Mouse (Mus musculus) limb, embryonic 12.5 days (tissue): Measurements from ENCODE around the gene Bub3. TPM values are rescaled to one million over a fixed set of nuclear protein-coding genes. Genes with fewer than 3 reads are reported as not detected.
A peak's percentile ranks its signal among the peaks of the same experiment; 100 is the strongest.

Source experiments
- ATAC-seq: fragments of 200-750 bp; cut with Nextera tagmentation; 2 replicates; pipeline ENCODE4 v1.8.0; 2017; ENCODE audit warnings: low read depth, moderate TSS enrichment; ENCODE audit not compliant: insufficient number of reproducible peaks, insufficient read depth, low FRiP score, low TSS enrichment
- H3K27ac ChIP-seq: fragments of 300-500 bp; sonication (generic); 2 replicates; pipeline ENCODE4 v1.5.1; 2016; ENCODE audit warnings: mild to moderate bottlenecking, moderate library complexity
- H3K27me3 ChIP-seq: fragments of 300-500 bp; sonication (generic); 2 replicates; pipeline ENCODE4 v1.6.1; 2016; ENCODE audit warnings: mild to moderate bottlenecking, moderate library complexity
- H3K36me3 ChIP-seq: fragments of 300-500 bp; sonication (generic); 2 replicates; pipeline ENCODE4 v1.6.1; 2016; ENCODE audit warnings: mild to moderate bottlenecking, moderate library complexity
- H3K4me1 ChIP-seq: fragments of 300-500 bp; sonication (generic); replicated peaks from 2 replicates; pipeline ENCODE4 v1.6.1; 2016
- H3K4me2 ChIP-seq: fragments of 300-500 bp; sonication (generic); 2 replicates; pipeline ENCODE4 v1.6.1; 2016; ENCODE audit warnings: mild to moderate bottlenecking, moderate library complexity
- H3K4me3 ChIP-seq: fragments of 300-500 bp; sonication (generic); replicated peaks from 2 replicates; pipeline ENCODE4 v1.5.1; 2016; ENCODE audit warnings: mild to moderate bottlenecking
- H3K9ac ChIP-seq: fragments of 300-500 bp; sonication (generic); replicated peaks from 2 replicates; pipeline ENCODE4 v1.6.1; 2016; ENCODE audit warnings: mild to moderate bottlenecking, moderate library complexity
- H3K9me3 ChIP-seq: fragments of 300-500 bp; sonication (generic); 2 replicates; pipeline ENCODE4 v1.6.1; 2016; ENCODE audit warnings: mild to moderate bottlenecking, moderate library complexity
- WGBS: fragments of 180-500 bp; shearing (Covaris S2); methylation state at CpG from one replicate; pipeline ENCODE4 v1.1.7; 2016; 5-methylcytosine and 5-hydroxymethylcytosine counted together
- polyA plus RNA-seq: library from polyadenylated mRNA; unstranded; fragments of >200 nt; fragmentation: Nextera tagmentation; extraction: Ambion mirVana; gene quantifications from 2 replicates; pipeline ENCODE4 v1.2.1, GENCODE M21; 2016

Gene Bub3
- polyA plus RNA-seq, 1 experiment from 2014 or later, result 258 TPM

- no peak overlapping the region for H3K4me3 ChIP-seq
These were observed 48.0 kb downstream of the Bub3 start for GRCm38 (mm10) chr7:131608049-131608448.

GRCm38 (mm10) chr7:131609677-131610076 is 49.7 kb downstream of the Bub3 start:
- Histone ChIP-seq H3K27ac (no peak overlapping the region), H3K27me3 (peaks cover 3% of the 10 kb centered on the region; the same call in 1 of the 2 replicates), H3K4me1 (no peaks in the 10 kb centered on the region), H3K4me3 (no peak overlapping the region), H3K36me3 (no peaks in the 10 kb centered on the region), H3K4me2 (no peak overlapping the region), H3K9me3 (no peaks in the 10 kb centered on the region), H3K9ac (no peak overlapping the region)
- WGBS, result 21% methylated on average over 7 of the region's 7 CpGs
- ATAC-seq, result peak; percentile 63; the same call in 1 of the 2 replicates

More at GRCm38 (mm10) chr7:131608049-131608448, 48.0 kb downstream of the Bub3 start:
- Histone ChIP-seq H3K27me3 (peaks cover 3% of the 10 kb centered on the region; the same call in 1 of the 2 replicates), H3K4me1 (0 out of 2 replicates have a peak, but pooled peaks cover 4% of the 10 kb centered on the region), H3K36me3 (no peaks in the 10 kb centered on the region), H3K4me2 (no peak overlapping the region), H3K27ac (no peak overlapping the region), H3K9ac (no peak overlapping the region), H3K9me3 (no peaks in the 10 kb centered on the region)
- 91% methylated on average over 6 of the region's 6 CpGs for WGBS
- ATAC-seq, result no peak

Other genes starting within 250 kb of the Bub3 start
- not detected in 2 replicates for gene Cuzd1, start 237.9 kb upstream of the Bub3 start, polyA plus RNA-seq
- gene Fam24b, start 230.7 kb upstream of the Bub3 start, polyA plus RNA-seq, result not detected in 2 replicates
- not detected in 2 replicates for gene Fam24a, start 226.4 kb upstream of the Bub3 start, polyA plus RNA-seq
- 21.1 and 23.8 TPM in 2 replicates for gene 2310057M21Rik, start 197.5 kb upstream of the Bub3 start, polyA plus RNA-seq
- 72.5 and 79.4 TPM in 2 replicates for gene Pstk, start 189.1 kb upstream of the Bub3 start, polyA plus RNA-seq
- gene Ikzf5, start 149.7 kb upstream of the Bub3 start, polyA plus RNA-seq, result 18.0 and 19.3 TPM in 2 replicates
- gene Acadsb, start 149.6 kb upstream of the Bub3 start, polyA plus RNA-seq, result 83.0 and 84.0 TPM in 2 replicates
- not detected in 2 replicates for gene Hmx3, start 17.4 kb upstream of the Bub3 start, polyA plus RNA-seq
- not detected in 2 replicates for gene Hmx2, start 11.4 kb upstream of the Bub3 start, polyA plus RNA-seq